Mouse (Mus musculus) olfactory bulb, adult 2 months (tissue): ENCODE results near the gene Hadhb. TPM values are rescaled to one million over a fixed set of nuclear protein-coding genes. Genes with fewer than 3 reads are reported as not detected.

ENCODE experiments used
- H3K27ac ChIP-seq: fragments of 200-500 bp; 2 replicates; pipeline ENCODE4 v1.5.1; 2012; ENCODE audit warnings: low read depth, low read length; ENCODE audit not compliant: insufficient read depth
- H3K4me1 ChIP-seq: fragments of 200-500 bp; 2 replicates; pipeline ENCODE4 v1.6.1; 2012; ENCODE audit warnings: low read length; ENCODE audit not compliant: control insufficient read depth, insufficient read depth
- H3K4me3 ChIP-seq: fragments of 200-500 bp; 2 replicates; pipeline ENCODE4 v1.5.1; 2012; ENCODE audit warnings: mild to moderate bottlenecking, low read depth, low read length, moderate library complexity; ENCODE audit not compliant: insufficient read depth
- CTCF ChIP-seq: fragments of 200-500 bp; IDR thresholded peaks from 2 replicates; pipeline ENCODE4 v1.5.1; 2012; ENCODE audit warnings: low read depth, mild to moderate bottlenecking, low read length, moderate library complexity; ENCODE audit not compliant: insufficient read depth
- POLR2A ChIP-seq: fragments of 200-500 bp; IDR thresholded peaks from 2 replicates; pipeline ENCODE4 v1.6.1; 2012; ENCODE audit warnings: mild to moderate bottlenecking, low read depth, low read length, moderate library complexity; ENCODE audit not compliant: insufficient read depth
- WGBS: fragments of 180-500 bp; shearing (Covaris S2); methylation state at CpG from one replicate; pipeline ENCODE4 v1.1.7; 2018; 5-methylcytosine and 5-hydroxymethylcytosine counted together
- polyA plus RNA-seq: library from polyadenylated mRNA; stranded (reverse); fragments of >200 nt; gene quantifications from 2 replicates; pipeline ENCODE4 v1.2.4, GENCODE M21; 2012; ENCODE audit warnings: low replicate concordance; ENCODE audit not compliant: missing spikeins, insufficient read depth, insufficient read length

The Hadhb gene
- polyA plus RNA-seq, 1 experiment: not detected

GRCm38 (mm10) chr5:30122481-30122880 is 32.6 kb upstream of the Hadhb start:
- no peak for TF ChIP-seq POLR2A
- TF ChIP-seq CTCF: no peak
- Histone ChIP-seq H3K27ac (no peak overlapping the region), H3K4me3 (no peak overlapping the region), H3K4me1 (peaks cover 6% of the 10 kb centered on the region)
- 91% methylated on average over 6 of the region's 6 CpGs for WGBS

DNA sequence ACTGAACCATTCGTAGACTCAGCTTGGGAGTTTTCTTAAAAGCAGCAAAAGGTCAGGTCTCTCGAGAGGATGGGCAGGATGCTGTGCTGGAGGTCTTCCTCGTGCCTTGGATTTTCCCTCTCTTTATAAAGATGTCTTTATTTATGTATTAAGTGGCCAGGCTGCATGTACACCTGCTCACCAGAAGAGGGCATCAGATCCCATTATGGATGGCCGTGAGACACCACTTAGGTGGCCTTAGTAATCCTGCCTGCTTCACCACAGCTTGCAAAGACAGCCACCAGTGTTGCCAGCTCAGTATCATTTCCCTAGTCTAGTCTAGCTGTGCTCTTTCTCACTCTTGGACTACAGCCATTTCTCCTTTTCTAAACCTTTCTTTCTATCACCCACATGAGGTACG is 29.5 kb upstream of the Hadhb start:
- no peak for TF ChIP-seq POLR2A
- TF ChIP-seq CTCF: no peak
- 57% methylated on average over 5 of the region's 5 CpGs for WGBS
- Histone ChIP-seq H3K4me1 (peaks cover 6% of the 10 kb centered on the region), H3K27ac (no peak overlapping the region), H3K4me3 (no peak overlapping the region)

- H3K4me1 ChIP-seq: peaks cover 6% of the 10 kb centered on the region
- TF ChIP-seq POLR2A (no peak), CTCF (no peak)
- WGBS: 78% methylated on average over 7 of the region's 7 CpGs
- H3K27ac ChIP-seq: no peak overlapping the region
- no peak overlapping the region for H3K4me3 ChIP-seq
Observed at GRCm38 (mm10) chr5:30126756-30127155, 28.3 kb upstream of the Hadhb start.

DNA sequence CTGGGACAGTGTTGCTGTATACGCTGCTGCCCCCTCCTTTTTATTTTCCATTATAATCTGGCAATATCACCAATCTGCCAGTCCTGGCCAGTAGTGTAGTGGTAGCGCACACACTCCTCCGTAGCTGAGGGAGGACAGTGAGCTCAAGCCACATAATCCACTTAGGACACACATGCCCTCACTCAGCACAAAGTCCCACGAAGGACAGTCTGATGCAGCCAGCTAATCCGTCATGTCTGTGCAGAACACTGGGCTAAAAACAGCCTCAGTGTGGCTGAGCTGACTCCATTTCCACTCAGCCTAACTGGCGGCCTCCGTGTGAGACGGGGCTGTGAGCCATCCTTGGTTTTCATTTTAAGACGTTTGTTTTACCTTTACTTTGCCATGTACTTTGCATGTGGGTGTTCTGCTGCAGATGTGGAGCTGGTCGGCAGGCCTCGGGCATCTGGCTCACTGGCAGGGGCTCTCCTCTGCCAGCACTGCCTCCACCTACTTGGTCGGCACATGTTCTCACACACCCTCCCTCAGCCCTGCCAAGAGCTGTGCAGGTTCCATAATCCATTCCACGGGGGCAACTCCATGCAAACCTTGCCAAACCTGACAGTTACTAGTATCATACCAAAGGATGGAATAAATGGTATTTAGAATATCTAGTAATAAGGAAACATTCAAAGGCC is 27.0 kb upstream of the Hadhb start:
- H3K27ac ChIP-seq: no peak overlapping the region
- 87% methylated on average over 13 of the region's 13 CpGs for WGBS
- no peak for TF ChIP-seq POLR2A
- TF ChIP-seq CTCF: no peak
- peaks cover 6% of the 10 kb centered on the region for H3K4me1 ChIP-seq
- H3K4me3 ChIP-seq: no peak overlapping the region

GRCm38 (mm10) chr5:30128680-30129079 is 26.4 kb upstream of the Hadhb start:
- H3K4me3 ChIP-seq: no peak overlapping the region
- peaks cover 6% of the 10 kb centered on the region for H3K4me1 ChIP-seq
- TF ChIP-seq POLR2A (no peak), CTCF (no peak)
- WGBS: 90% methylated on average over 6 of the region's 6 CpGs
- H3K27ac ChIP-seq: no peak overlapping the region

- Histone ChIP-seq H3K4me3 (no peak overlapping the region), H3K27ac (no peak overlapping the region), H3K4me1 (peaks cover 6% of the 10 kb centered on the region)
- TF ChIP-seq CTCF (no peak), POLR2A (no peak)
- WGBS: 91% methylated on average over 4 of the region's 4 CpGs
Observed at GRCm38 (mm10) chr5:30131246-30131645, 23.8 kb upstream of the Hadhb start.

DNA sequence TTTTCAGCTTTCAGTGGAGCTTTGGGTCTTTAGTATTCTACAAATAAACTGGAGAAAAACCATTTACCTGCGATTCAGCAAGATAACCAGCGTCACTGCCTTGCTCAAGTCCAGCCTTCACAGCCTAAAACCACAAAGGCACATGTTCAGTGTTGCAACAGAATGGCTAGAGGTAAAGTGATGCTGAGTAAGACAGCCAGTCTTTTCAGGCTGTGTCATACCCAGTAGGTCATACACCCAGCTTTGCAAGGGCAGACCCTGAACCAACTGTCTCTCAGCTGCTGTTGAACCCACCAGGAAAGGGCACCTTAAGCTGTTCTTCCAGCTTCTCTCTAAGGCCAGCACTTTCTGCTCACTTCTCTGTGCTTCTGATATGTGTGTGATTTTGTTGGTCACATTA is 22.9 kb upstream of the Hadhb start:
- WGBS: 96% methylated on average over 2 of the region's 2 CpGs
- H3K27ac ChIP-seq: no peak overlapping the region
- no peaks in the 10 kb centered on the region for H3K4me1 ChIP-seq
- H3K4me3 ChIP-seq: no peak overlapping the region
- TF ChIP-seq CTCF: no peak
- TF ChIP-seq POLR2A: no peak

- Histone ChIP-seq H3K4me3 (no peak overlapping the region), H3K27ac (no peak overlapping the region), H3K4me1 (no peaks in the 10 kb centered on the region)
- WGBS: 94% methylated on average over 11 of the region's 11 CpGs
- TF ChIP-seq CTCF (no peak), POLR2A (no peak)
Observed at GRCm38 (mm10) chr5:30135711-30136231, 19.3 kb upstream of the Hadhb start.

DNA sequence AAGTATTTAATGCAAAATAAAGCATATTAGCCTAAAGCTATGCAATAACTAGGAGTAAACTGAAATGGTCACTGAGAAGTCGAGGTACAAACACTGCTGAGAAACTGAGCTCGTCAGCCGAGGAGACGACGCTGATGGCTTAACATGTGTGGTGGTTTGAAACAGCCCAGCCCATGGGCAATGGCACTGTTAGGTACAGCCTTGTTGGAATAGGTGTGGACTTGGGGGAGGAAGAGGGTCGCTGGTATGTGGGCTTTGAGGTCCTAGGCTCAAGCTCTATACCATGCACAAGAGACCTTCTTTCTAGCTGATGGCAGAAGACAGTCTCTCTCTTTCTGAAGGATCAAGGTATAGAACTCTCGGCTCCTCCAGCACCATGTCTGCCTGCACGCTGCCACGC is 17.8 kb upstream of the Hadhb start:
- Histone ChIP-seq H3K27ac (no peak overlapping the region), H3K4me3 (no peak overlapping the region), H3K4me1 (no peaks in the 10 kb centered on the region)
- WGBS: 95% methylated on average over 9 of the region's 9 CpGs
- TF ChIP-seq CTCF (no peak), POLR2A (no peak)
